Mouse (Mus musculus): ENCODE measurements around the gene Galnt15.

Gene Galnt15

DNA sequence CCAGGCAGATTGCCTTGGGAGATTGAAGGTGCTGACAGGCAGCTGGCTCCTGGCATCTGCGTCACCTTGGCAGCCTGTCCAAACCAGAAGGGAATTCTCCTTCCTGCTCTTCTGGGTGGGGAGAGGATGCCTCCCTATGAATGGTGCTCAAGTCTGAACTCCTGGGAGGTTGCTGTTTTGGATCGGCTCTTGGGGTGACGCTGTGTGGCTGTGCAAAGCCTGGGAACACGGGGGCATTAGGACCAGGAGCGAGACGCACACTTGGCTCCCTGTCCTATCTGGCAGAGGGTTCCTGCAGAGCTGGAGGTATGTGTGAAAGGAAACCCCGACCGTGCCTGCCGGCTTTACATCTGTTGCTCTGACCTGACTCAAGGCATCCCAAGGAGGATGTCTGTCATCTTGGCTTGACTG, at the start of gene Galnt15:
Galnt15 (plus strand) TSS at position 309 of the 411 bp plus-strand sequence.
- no peak for DNase-seq (ENCODE audit: low spot score in 2 of 2)

DNA sequence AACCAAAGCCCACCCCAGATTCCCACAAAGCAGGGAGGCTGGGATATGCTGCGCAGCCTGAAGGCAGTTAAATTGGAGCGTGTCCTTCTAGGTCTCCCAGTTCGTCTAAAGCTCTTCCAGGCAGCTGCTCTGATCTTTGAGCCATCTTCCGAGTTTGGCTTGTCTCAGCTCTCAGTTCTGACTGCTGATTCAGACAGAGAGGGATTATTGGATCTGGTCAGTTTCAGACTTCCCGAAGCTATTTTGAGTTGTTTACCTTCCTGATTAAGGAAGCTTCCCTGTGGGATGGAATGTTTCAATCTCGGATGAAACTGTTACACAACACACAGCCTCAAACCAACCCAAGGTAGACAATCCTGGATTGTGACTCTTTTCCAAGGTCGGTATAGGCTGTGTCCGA, 34.8 kb upstream of the Galnt15 start:
- no peak for DNase-seq (ENCODE audit: low spot score in 2 of 2)

DNA sequence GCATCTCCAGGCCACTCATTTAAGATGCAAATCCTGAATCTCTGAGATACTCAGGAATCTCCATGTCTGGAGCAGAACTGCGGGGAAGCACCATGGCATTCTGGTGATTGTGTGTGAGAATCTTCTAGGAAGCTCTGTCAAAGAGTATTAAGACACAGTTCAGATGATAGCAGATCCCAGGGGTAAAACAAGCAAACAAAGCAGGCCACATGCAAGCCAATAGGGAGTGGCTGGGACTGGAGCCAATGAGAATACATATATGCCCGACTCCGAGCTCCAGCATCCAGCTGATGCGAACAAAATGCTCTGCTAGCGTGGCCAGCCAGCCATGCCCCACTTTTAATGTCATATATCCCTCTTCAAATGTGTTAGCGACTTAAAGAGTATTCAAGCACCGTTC, 27.8 kb upstream of the Galnt15 start:
- no peak for DNase-seq (ENCODE audit: low spot score in 2 of 2)

DNA sequence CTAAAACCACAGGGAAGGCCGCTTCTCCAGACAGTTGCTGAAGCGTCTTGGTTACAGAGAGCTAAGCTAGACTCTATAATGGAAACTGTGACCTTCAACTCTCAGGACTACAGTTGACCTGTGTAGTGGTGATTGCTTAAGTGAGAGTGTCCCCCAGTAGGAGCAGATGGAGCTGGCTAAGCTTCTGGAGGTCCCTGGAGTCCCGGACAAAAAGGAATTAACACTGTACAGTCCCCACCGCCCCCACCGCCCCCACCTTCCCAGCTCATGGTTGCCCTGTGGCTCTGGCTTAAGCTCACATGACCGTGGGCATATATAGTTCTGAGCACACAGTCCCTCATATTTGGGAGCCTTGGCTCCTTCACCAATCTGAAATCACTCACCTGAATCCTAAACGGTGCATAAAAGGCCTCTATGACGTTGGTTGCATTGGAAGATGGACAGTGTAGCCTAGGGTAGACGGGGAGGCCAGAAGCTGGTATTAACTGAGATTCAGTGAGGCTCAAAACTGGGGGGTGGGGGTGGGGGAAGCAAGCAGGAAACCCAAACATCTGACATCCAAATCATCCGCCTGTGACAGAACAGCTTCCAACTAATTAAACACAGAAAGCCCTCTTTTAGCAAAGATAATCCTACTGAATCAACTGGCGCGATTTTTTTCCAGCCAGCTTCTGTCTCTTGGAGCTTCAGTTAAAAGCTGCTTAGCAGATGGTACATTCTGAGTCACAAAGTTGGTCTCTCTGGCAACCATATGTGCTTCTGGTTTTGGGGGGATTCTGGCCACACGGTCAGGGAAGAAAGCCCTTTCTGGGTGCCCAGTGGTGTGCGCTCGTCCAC, 26.1 kb upstream of the Galnt15 start:
- peak in 1 of 2 experiments; percentile 35 for DNase-seq (ENCODE audit: low spot score in 2 of 2)

DNA sequence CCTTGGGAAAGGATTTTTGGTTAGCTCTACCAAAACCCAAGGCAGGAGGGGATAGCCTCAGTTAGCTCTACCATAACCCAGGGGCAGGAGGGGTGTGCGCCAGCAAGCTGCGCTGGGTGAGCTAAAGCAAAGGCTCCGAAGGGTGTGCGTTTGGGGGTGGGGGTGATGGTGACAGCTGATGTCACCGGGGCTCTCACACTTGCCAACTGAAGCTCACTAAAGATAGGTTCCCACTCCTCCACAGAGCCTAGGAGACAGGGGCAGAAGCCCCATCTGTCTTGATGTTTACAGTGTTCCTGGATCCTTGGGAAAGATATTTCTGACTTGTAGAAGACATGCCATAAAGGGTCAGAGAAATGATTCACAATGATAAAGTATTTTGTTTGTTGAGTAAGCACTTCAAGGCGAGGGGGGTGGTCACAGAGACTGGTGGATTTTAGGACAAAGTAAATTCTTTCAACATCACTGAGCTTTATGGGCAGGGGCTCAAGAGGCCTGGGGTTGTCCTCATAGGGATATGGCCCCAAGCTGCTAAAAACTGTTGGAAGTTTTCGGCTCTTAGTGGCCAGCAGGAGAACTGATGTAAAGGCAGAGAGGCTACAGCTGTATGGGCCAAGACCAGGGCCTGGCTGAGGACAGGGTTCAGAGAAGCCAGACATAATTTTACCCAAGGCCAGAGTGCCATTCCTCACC, 24.7 kb upstream of the Galnt15 start:
- no peak for DNase-seq (ENCODE audit: low spot score in 2 of 2)

DNA sequence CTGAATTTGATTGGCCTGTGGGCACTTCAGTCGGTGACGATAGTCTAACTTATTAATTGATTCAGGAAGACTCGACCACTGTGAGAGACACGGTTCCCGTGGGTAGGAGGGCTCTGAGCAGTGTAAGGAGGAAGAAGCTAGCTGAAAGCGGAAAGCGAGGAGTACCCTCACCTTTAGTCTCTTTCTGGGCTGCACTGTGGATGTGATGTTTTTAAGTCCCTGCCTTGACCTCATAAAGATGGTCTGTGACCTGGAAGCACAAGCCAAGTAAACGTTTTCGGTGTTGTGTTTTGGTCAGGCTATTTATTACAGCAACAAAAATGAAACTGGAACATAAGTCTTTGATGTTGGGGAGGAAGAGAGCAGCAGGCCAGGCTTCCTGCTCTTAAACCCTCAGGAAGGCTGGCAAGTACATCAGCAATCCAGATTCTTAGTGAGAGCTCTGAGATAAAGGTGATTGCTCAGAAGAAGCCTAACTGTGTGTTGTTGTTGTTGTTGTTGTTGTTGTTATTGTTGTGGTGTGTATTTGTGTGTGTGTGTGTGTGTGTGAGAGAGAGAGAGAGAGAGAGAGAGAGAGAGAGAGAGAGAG, 23.0 kb upstream of the Galnt15 start:
- no peak for DNase-seq (ENCODE audit: low spot score in 2 of 2)

DNA sequence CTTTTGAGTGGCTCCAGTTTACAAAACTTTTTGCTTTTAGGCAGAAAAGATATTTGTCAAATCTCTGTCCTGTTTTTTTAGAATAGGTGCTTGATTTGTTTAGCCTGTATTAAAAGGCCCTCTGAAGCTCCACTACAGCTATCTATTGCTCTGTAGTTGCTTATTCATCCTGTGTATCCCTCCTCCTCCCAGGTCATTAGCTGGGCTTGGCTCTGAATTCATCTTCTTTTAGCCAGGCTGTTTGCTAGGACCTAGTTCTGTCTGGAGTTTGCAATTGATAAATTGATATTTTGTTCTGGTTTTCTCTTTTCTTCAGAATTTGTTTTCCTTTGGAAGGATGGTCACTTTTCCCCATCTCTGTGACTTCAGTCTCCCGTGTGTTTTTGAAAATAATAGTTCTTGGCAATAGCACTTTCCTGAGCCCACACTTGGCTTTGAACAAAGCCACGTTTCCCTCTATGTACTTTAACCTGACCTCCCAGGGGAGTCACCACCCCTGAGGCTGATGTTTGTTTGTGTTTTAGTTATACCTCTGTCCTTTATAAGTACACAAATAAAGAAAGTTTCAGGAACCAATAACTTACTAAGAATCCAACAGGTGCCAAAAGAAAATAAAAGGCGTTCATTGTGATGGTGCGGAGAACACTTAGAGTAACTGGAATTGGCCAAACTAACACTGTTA, 21.0 kb upstream of the Galnt15 start:
- DNase-seq (ENCODE audit: low spot score in 2 of 2): no peak

DNA sequence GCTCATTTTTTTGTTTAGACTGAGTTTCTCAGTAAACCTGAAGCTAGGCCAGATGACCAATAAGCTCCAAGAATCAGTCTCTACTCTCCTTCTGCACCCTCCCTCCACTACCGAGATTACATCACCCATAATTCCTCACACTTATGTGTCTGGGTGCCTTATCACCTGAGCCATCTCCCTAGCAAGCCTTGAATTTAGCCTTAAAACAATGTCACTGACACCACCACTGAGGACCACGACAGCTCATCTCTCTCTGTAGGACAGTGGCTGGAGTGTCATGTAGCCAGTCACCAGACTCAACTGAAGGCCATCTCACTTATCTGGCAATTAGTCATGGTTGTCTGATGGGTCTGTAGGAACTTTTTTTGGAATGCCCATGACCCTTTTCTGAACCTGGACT, 19.1 kb upstream of the Galnt15 start:
- DNase-seq (ENCODE audit: low spot score in 2 of 2): no peak

DNA sequence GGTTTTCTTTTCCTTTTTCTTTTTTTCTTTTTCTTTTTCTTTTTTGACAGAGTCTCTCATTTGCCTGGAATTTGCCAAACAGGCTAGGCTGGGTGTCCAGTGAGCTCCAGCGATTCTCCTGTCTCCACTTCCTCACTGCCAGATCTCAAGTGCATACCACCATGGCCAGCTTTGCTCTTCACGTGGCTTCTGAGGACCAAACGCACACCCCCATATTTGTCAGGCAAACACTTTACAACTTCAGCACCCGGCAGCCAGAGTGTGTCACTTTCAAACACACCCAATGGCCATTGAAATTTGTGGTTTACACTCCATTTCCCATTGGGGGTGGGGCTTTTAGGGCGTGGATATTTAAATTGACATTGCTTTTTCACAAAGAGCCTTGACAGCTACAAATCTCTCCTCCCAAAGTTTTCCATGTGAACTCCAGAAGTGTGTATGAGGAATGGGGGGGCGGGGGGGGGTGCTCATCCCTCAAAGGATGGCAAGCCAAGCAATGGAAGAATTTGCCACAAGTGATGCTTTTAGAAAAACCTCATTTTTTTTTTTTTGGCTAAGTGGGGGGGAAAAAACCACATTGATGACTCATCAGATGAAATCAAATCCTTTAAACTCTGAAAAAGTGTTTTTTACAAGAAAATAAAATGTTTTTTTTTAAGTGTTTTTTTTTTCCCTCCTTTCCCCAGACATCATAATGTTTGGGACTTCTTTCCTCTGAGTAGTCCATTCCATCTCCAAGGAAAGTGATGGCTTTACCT, 17.1 kb upstream of the Galnt15 start:
- DNase-seq (ENCODE audit: low spot score in 2 of 2): no peak

DNA sequence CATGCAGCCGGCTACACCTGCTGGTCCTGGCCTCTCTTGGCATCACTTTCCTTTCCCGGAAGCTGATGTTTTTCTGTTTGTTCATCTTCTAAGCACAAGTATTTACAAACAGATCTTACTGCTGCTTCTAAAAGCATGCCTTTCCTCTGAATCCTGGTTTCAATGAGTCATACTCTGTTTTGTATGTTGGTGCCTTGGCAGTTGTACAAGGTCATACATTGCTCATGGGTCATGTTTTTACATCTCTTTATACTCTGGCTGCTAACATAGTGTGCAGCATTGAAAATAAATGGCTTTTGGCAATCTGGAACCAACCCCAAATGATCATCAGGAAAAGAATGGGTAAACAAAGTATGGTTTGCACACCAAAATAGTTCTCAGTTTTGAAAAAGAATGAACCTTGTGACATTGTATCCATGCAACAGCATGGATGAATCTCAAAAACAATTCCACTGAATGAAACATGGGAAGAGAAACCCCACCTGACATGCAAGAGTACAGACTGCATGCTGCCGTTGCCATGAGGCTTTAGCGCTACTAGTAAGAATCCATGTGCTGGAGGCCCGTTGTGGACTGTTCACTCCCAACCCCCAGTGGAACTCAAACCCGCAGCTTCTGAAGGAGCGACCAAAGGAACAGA, 13.5 kb upstream of the Galnt15 start:
- no peak for DNase-seq (ENCODE audit: low spot score in 2 of 2)

DNA sequence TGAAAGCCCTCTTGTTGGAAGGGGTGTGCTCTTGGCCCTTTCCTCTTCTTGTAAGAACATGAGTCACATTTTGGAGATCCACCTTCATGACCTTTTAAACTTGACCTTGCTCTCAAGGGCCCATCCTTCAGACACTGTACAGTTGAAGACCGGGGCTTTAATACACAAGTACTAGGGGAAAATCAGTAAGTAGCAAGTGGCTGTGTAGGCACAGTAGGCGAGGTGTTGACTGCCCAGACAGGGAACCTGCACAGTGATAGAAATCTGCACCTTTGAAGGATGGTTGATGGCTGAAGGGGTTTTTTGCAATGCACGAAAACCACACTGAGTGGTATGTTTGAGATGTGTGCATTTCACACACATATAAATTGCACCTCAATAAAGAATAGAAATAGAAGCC, 12.3 kb upstream of the Galnt15 start:
- no peak for DNase-seq (ENCODE audit: low spot score in 2 of 2)

DNA sequence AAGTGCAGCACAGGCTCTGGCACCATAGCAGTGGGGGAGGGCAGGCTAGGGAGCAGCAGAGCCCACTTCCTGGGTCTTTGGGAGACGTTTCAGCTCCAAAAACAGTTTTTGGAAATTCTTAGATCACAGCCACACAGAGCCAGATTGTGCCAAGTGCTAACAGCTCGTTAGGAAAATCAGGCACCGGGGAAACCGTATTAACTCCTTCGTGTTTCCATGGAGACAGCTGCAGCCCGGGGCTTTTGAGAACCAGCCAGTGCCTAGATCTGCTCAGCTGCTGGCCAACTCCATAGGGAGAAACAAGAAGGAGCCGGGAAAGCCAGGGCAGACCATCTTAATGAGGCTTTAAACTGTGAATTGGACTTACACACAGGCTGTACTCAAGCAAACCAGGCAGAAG, 11.9 kb upstream of the Galnt15 start:
- peak; percentile 70 to 81 for DNase-seq (ENCODE audit: low spot score in 2 of 2)

DNA sequence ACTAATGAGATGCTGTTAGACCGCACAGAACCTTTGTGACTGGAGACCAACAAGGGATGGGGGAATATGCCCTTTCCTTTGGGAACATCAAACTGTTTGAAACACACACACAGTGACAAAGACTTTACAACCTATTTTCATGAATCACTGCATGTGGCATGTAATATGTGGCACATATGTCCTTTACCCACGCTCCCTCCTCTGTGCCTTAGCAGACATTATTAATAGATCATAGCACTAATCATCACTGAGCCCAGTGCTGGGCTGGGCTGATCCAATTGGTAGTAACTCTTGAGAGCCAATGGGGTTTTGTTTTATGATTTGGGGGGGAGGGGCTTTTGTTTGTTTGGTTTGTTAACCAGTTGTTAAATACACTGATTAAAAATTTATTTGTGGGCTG, 11.3 kb upstream of the Galnt15 start:
- DNase-seq (ENCODE audit: low spot score in 2 of 2): no peak

DNA sequence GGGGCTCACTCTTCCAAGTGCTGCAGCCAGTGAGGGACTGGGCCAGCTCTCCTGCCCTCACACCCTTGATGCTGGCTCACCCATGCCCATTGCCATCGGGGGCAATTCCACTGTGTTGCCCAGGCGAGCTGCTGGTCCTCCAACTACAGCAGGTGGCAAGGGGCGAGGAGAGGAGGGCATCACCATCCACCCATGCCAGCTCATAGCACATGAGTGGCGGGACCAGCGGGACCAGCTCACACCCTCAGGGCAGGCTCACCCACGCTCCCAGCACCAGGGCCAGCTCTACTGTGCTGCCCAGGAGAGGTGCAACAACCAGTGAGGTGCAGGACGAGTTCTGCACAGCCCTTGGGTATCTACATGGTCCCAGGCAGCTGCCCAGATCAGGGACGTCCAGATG, 9.7 kb upstream of the Galnt15 start:
- no peak for DNase-seq (ENCODE audit: low spot score in 2 of 2)

DNA sequence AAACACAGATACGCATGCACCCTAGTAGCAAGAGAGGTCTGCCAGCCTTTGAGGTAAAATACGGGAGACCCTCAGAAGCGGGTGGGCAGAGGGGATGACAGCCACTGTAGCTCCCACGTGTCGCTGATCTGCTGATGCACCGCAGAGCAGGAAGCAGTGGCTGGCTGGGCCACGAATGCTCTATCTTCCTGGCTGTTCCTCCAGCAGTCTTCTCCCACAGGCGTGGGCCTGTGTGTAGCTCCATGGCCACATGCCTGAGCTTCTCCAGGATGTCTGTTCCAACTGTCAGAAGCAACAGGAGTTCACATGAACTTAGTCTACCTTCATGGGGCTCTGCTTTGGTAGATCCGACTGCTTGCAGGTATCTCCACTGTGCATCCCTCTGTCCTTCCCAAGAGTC, 6.8 kb upstream of the Galnt15 start:
- DNase-seq (ENCODE audit: low spot score in 2 of 2): peak; percentile 17 to 23

DNA sequence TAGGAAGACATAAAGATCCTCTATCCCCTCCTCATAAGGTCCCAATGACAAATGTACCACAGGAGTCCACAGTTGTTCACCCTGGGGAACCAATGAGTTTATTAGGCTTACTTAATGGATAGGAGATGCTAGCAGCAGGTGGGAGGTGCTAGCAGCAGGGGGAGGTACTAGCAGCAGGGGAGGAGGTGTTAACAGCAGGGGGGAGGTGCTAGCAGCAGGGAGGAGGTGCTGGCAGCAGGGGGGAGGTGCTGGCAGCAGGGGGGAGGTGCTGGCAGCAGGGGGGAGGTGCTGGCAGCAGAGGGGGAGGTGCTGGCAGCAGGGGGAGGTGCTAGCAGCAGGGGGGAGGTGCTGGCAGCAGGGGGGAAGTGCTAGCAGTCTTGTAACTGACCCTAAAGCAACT, 6.3 kb upstream of the Galnt15 start:
- DNase-seq (ENCODE audit: low spot score in 2 of 2): no peak

DNA sequence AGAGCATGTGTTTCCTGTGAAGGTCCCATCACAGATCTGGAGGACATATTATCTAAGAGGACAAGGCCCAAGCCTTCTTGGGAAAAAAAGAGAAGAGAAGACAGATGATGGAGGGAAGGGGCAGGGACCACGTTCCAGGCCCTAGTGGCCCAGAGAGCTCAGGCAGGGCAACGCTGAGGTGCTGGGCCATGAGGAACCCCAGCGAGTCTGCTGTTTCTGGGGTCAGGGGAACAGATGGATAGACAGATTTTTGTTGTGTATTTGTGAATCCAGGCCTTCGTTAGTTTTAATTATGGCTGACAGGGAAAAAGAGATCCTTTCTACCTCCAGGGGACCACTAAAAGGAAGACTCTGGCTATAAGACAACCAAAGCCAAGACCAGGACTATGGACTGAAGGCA, 4.9 kb upstream of the Galnt15 start:
- DNase-seq (ENCODE audit: low spot score in 2 of 2): no peak

DNA sequence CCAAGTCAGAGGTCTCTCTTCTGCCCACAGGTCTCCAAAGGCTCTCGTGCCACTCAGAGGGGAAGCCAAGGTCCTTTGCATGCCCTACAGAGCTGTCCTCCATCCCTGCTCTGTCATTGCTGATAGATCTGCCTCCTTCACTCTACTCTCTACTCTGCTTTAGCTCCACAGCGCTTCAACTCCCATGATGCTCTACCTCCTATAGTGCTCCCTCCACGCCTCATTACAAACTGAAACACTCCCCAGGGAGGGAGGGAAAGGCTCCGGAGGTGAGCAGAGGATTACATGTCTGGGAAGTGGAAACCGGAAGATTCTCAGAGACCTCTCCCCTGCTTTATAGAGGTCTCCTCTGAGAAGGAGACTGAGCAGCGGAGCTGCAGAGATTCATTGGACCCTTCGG, 1.6 kb upstream of the Galnt15 start:
- no peak for DNase-seq (ENCODE audit: low spot score in 2 of 2)

DNA sequence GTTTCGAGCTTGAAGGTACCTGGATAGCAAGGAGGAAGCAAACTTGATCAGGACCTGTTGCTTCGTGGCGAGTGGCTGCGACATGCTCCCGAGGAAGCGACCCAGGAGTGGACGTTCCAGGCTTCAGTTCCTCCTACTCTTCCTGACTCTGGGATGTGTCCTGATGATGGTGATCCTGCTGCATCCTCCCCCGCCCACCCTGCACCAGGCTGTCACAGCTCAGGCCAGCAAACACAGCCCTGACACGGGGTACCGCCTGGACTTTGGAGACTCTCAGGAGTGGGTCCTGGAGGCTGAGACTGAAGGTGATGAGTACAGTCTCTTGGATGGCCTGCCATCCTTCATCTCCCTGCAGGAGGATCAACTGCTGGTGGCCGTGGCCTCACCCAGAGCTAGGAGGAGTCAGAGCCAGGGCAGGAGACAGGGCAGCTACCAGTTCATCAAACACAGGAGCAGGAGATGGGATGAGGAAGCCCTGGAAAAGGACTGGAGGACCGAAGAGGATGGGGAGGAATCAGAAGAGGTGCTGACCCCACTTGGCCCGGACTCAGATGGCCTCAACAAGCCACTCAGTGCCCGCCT, 713 bp downstream of the Galnt15 start:
- DNase-seq (ENCODE audit: low spot score in 2 of 2): no peak

DNA sequence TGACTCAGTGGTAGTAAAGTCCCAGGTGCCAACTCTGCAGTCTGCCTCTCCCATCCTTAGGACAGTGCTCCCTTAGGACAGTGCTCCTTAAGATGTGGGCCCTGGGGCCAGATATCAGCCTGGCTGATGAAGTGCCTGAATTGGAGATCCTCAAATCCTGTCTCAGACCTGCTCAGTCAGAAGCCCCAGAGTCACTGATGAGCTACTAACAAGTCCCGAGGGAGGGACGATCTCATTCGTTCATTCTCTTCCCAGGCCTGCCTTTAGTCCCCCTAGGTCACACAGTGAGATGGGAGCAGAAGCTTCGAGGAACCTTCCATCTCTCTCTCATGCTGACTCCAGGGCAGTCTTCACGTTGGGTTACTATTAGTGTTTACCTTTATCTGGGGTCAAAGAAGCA, 1.3 kb downstream of the Galnt15 start:
- no peak for DNase-seq (ENCODE audit: low spot score in 2 of 2)

DNA sequence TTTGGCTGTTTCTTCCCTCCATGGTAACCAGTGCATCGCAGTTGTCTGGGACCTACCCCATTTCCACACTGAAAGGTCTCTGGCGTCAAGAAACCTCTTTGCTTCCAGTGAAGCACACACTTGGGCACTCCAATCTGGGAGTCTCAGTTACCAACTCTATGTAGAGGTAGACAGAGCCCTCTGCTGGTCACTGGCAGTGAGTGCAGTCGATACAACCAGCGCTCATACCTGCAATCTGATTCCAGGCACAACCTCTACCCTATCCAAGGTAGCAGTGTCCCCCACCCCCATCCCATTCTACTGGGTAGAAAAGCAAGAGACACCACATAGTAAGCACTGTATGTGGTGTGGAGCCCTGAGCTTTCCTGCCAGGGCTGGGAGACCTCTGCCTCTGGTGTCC, 3.7 kb downstream of the Galnt15 start:
- DNase-seq (ENCODE audit: low spot score in 2 of 2): peak; percentile 62 to 67

All from frontal cortex, postnatal 14 days (tissue).